Mouse (Mus musculus): ENCODE data around the gene Gper1. TPM values are rescaled to one million over a fixed set of nuclear protein-coding genes. Genes with fewer than 3 reads are reported as not detected.

Gene Gper1
- polyA plus RNA-seq (2011; ENCODE audit: insufficient read depth, insufficient read length, low replicate concordance, missing spikeins) = not detected in 2 replicates

DNA sequence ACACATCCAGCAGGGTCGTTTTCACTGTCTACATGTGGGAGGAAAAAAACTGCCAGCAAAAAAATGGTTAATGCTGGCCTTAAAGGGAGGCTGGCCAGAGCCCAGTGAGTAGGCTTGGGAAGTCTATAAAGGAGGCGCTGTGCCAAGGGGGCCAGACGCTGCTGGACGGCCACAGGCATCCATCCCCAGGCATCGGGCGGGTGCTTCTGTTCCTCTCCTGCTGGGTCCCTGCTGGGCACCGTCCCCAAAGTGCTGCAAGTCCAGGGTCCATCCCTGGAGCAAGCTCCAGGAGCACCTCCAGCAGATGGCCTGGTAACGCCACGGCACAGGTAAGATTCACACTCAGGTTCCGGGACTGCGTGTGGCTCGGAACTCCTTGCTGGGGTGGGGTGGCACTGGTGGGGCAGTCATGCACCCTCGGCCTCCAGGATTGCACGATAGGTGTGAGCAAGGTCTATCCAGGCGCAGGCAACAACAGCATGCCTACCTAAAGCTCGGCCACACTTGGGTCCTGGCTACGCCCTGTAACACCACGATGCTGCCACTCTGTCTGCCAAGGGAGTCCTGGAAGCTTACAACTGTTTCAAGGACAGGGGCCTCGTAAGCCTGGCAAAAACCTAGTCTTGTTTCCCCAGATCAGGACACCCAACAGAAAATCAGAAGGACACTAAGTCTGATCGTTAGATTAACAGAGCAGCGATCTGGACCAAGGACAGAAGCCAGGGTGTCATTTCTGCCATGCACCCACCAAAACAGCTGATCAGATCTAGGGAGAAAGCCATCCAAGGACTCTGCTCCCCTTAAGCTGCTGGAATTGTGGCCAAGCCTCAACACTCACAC lies at the start of gene Gper1:
Gene Gper1 (plus strand): TSS at position 126 of the 840 bp plus-strand sequence.
- Histone ChIP-seq H3K4me3 (replicated peaks; ENCODE audit: control insufficient read depth, low read depth, low read length) (no peak within 1 kb of the TSS), H3K27ac (ENCODE audit: control insufficient read depth, insufficient read depth, low read depth, low read length, poor library complexity) (no peak within 1 kb of the TSS), H3K4me1 (ENCODE audit: control insufficient read depth, insufficient read depth, low read length) (no peaks in the 10 kb centered on the region)
- WGBS = 82% methylated on average over 21 of the region's 21 CpGs
- TF ChIP-seq POLR2A (IDR thresholded peaks at IDR 0.05; ENCODE audit: borderline replicate concordance, control insufficient read depth, low read depth, low read length) (no peak), CTCF (IDR thresholded peaks at IDR 0.05; ENCODE audit: control insufficient read depth, insufficient read depth, low read length) (no peak)

DNA sequence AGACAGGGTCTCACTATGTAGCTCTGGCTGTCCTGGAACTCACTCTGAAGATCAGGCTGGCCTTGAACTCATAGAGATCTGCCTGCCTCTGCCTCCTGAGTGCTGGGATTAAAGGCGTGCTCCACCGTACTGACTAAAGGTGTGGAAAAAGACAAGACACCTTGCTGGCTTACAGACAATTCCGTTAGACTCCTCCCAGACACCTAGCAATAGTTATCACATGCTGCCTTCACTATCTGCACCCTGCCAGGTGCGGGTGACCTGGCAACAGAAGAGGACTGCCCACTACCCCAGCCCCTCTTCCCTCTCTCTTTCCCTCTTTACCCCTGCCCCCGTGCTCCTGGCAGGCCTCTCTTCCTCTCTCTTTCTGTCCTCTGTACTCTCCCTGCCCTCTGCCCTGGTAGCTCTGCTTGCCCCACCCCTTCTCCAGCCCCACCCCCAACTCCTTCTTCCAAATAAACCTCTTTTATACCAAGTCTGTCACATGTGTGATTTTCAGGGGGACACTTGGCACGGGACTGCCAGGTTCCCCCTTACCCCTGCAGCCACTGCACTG lies 49.0 kb upstream of the Gper1 start:
- no peak overlapping the region for H3K4me3 ChIP-seq (replicated peaks; ENCODE audit: control insufficient read depth, low read depth, low read length)
- 53% methylated on average over 6 of the region's 6 CpGs for WGBS
- H3K4me1 ChIP-seq (ENCODE audit: control insufficient read depth, insufficient read depth, low read length) = peaks cover 17% of the 10 kb centered on the region
- H3K27ac ChIP-seq (ENCODE audit: control insufficient read depth, insufficient read depth, low read depth, low read length, poor library complexity) = no peak overlapping the region
- no peak for TF ChIP-seq CTCF (IDR thresholded peaks at IDR 0.05; ENCODE audit: control insufficient read depth, insufficient read depth, low read length)
- no peak for TF ChIP-seq POLR2A (IDR thresholded peaks at IDR 0.05; ENCODE audit: borderline replicate concordance, control insufficient read depth, low read depth, low read length)

DNA sequence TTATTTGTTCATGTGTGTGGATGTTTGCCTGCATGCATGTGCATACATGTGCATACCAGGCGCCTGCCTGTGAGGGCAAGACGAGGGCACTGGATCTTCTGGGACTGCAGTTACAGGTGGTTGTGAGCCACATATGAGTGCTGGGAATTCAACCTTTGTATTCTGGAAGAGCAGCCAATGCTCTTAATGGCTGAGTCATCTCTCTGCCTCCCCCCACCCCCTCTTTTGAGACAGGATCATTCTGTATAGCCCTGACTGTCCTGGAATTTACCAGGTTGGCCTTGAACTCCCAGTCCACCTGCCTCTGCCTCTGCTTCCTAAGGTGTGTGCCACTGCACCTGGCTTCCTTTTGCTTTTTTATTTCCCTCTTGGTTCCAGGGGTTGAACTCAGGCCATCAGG lies 48.1 kb upstream of the Gper1 start:
- no peak for TF ChIP-seq CTCF (IDR thresholded peaks at IDR 0.05; ENCODE audit: control insufficient read depth, insufficient read depth, low read length)
- H3K27ac ChIP-seq (ENCODE audit: control insufficient read depth, insufficient read depth, low read depth, low read length, poor library complexity) = no peak overlapping the region
- WGBS = 84% methylated on average over 2 of the region's 2 CpGs

DNA sequence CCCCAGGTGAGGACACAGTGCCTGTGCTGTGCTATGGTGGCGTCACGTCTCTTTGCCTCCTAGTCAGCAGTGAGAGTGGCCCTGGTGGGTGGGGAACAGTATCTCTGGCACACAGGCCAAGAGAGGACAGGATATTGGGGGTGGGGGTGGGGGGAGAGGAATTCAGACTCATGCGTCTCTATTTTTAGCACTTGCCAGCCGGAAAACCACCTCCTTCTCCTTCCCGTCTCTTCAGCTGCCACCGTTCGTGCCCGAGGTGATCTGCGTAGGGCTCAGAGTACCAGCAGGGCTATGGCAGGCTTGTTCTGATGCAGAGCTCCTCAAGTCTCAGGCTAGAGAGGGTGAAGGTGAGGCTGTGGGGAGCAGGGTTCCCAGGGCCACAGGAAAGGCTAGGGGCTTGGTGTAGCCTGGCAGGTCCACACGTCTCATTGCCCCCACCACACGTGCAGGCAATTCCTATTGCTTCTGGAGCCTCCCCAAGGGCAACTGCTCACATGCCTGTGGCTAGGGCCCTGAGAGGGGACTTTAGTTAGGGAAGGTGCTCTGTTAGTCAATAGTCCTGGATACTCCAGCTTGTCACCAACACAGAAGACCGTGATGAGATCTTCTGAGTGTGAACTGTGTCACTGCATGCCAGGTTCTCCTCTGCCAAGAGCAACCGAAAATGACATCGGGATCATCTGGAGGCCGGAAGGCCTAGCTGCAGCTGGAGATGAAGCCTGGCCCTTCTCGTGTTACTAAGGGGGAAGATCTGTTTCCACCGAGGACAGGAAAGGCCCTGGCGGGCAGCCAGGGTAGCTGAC lies 45.3 kb upstream of the Gper1 start, which contains the start of gene Gpr146:
Gene Gpr146 (plus strand): TSS at position 230 of the 803 bp plus-strand sequence.
- Histone ChIP-seq H3K4me1 (ENCODE audit: control insufficient read depth, insufficient read depth, low read length) (peaks cover 18% of the 10 kb centered on the region), H3K4me3 (replicated peaks; ENCODE audit: control insufficient read depth, low read depth, low read length) (peak within 1 kb of the TSS; percentile 4), H3K27ac (ENCODE audit: control insufficient read depth, insufficient read depth, low read depth, low read length, poor library complexity) (peak within 1 kb of the TSS; percentile 77)
- 9% methylated on average over 18 of the region's 18 CpGs for WGBS
- TF ChIP-seq CTCF (IDR thresholded peaks at IDR 0.05; ENCODE audit: control insufficient read depth, insufficient read depth, low read length) = no peak
- TF ChIP-seq POLR2A (IDR thresholded peaks at IDR 0.05; ENCODE audit: borderline replicate concordance, control insufficient read depth, low read depth, low read length) = 0 out of 2 replicates have a peak, but pooled peaks have one; percentile 39

More for the DNA sequence above, 48.1 kb upstream of the Gper1 start:
- no peak overlapping the region for H3K4me3 ChIP-seq (replicated peaks; ENCODE audit: control insufficient read depth, low read depth, low read length)
- H3K4me1 ChIP-seq (ENCODE audit: control insufficient read depth, insufficient read depth, low read length) = peaks cover 18% of the 10 kb centered on the region

GRCm38 (mm10) chr5:139378271-139378556 lies 44.7 kb upstream of the Gper1 start:
- no peak overlapping the region for H3K4me3 ChIP-seq (replicated peaks; ENCODE audit: control insufficient read depth, low read depth, low read length)
- H3K27ac ChIP-seq (ENCODE audit: control insufficient read depth, insufficient read depth, low read depth, low read length, poor library complexity) = peak overlapping the region; percentile 77
- TF ChIP-seq CTCF (IDR thresholded peaks at IDR 0.05; ENCODE audit: control insufficient read depth, insufficient read depth, low read length) (no peak), POLR2A (IDR thresholded peaks at IDR 0.05; ENCODE audit: borderline replicate concordance, control insufficient read depth, low read depth, low read length) (no peak)
- 27% methylated on average over 7 of the region's 7 CpGs for WGBS
- H3K4me1 ChIP-seq (ENCODE audit: control insufficient read depth, insufficient read depth, low read length) = peaks cover 20% of the 10 kb centered on the region

- peaks cover 17% of the 10 kb centered on the region for H3K4me1 ChIP-seq (ENCODE audit: control insufficient read depth, insufficient read depth, low read length)
- 13% methylated on average over 21 of the region's 21 CpGs for WGBS
- H3K4me3 ChIP-seq (replicated peaks; ENCODE audit: control insufficient read depth, low read depth, low read length) = peak overlapping the region; percentile 0
Observed at GRCm38 (mm10) chr5:139378986-139379629, 43.8 kb upstream of the Gper1 start.

DNA sequence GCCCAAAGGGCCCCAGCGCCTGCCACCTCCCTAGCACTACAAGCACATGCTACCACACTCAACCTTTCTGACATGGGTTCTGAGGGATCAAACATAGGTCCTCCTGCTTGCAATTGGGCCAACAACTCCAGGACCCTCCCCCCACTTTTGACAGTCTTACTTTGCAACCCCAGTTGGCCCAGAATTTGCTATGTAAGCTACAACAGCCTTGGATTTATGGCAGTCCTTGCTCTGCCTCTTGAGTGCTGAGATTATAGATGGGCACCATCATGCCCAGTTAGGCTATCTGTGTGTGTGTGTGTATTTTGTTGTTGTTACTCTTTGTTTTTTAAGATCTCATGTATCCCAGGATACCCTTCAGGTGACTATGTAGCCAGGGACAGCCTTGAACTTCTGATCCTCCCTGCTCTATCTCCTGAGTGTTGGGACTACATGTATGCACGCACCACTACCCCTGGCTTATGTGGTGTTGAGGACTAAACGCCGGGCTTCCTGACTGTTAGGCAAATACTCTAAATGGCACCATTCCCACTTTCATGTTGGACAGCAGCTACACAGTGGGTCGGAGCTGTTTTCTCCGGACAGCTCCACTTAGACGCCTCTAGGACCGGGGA lies 43.1 kb upstream of the Gper1 start:
- H3K4me1 ChIP-seq (ENCODE audit: control insufficient read depth, insufficient read depth, low read length) = peaks cover 17% of the 10 kb centered on the region
- 9% methylated on average over 8 of the region's 8 CpGs for WGBS
- H3K27ac ChIP-seq (ENCODE audit: control insufficient read depth, insufficient read depth, low read depth, low read length, poor library complexity) = peak overlapping the region; percentile 79
- no peak for TF ChIP-seq CTCF (IDR thresholded peaks at IDR 0.05; ENCODE audit: control insufficient read depth, insufficient read depth, low read length)
- no peak for TF ChIP-seq POLR2A (IDR thresholded peaks at IDR 0.05; ENCODE audit: borderline replicate concordance, control insufficient read depth, low read depth, low read length)
- H3K4me3 ChIP-seq (replicated peaks; ENCODE audit: control insufficient read depth, low read depth, low read length) = peak overlapping the region; percentile 86

More at GRCm38 (mm10) chr5:139378986-139379629, 43.8 kb upstream of the Gper1 start:
- H3K27ac ChIP-seq (ENCODE audit: control insufficient read depth, insufficient read depth, low read depth, low read length, poor library complexity) = peak overlapping the region; percentile 68
- TF ChIP-seq CTCF (IDR thresholded peaks at IDR 0.05; ENCODE audit: control insufficient read depth, insufficient read depth, low read length) = no peak
- TF ChIP-seq POLR2A (IDR thresholded peaks at IDR 0.05; ENCODE audit: borderline replicate concordance, control insufficient read depth, low read depth, low read length) = peak; percentile 34; the same call in 1 of the 2 replicates
